Comparison of ENCODE assay signal across 16 mouse cellular contexts in the genomic region with DNA sequence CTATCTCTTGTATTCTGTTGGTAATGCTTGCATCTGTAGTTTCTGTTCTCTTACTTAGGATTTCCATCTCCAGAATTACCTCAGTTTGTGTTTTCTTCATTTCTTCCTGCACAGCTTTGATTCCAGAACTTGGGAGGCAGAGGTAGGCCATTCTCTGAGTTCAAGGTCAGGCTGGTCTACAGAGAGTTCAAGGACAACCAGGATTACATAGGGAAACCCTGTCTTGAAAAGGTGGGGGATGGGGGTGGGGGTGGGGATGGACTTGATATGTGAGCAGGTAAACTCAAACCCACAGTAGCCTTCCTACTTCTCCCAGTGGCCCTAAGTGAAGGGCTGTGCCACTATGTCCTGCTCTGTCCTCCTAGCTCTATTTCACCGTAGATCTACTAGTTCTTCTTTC.
"Had no signal": no experiment of that assay in that cellular context is flagged by ENCODE, and none has a peak within 500 bp of the region (broad histone marks: within the 10 kb centered on the region; RNA-seq: fewer than 3 reads in every experiment).

No protein-coding gene starts in this region.

- H3K9me3 ChIP-seq: neural tube, embryonic 12.5 days; neural tube, embryonic 13.5 days; neural tube, embryonic 15.5 days; stomach, embryonic 15.5 days had no signal

- H3K27me3 ChIP-seq: neural tube, embryonic 12.5 days; neural tube, embryonic 13.5 days; neural tube, embryonic 15.5 days; stomach, embryonic 15.5 days had no signal

- H3K4me1 ChIP-seq: neural tube, embryonic 12.5 days; neural tube, embryonic 13.5 days; neural tube, embryonic 15.5 days; stomach, embryonic 15.5 days had no signal

- H3K27ac ChIP-seq: neural tube, embryonic 12.5 days; neural tube, embryonic 13.5 days; neural tube, embryonic 15.5 days; stomach, embryonic 15.5 days; stomach, postnatal 0 days had no signal

- H3K9ac ChIP-seq: neural tube, embryonic 12.5 days; neural tube, embryonic 13.5 days; neural tube, embryonic 15.5 days; stomach, embryonic 15.5 days had no signal

- H3K4me3 ChIP-seq: neural tube, embryonic 12.5 days; neural tube, embryonic 13.5 days; neural tube, embryonic 15.5 days; stomach, embryonic 15.5 days had no signal

- H3K36me3 ChIP-seq: neural tube, embryonic 12.5 days; neural tube, embryonic 13.5 days; neural tube, embryonic 15.5 days; stomach, embryonic 15.5 days had no signal

- DNase-seq: retina, postnatal 1 day; right cerebral cortex, adult 18-20 months; right cerebral cortex, postnatal 14 days; right cerebral cortex, postnatal 25 days; right cerebral cortex, postnatal 4 days; spleen, adult 18-20 months; thymus, adult 18-20 months; thymus, adult 2 months; thymus, postnatal 25 days; thymus, postnatal 36 days; thymus, postnatal 4 days had no signal

- H3K4me2 ChIP-seq: neural tube, embryonic 12.5 days; neural tube, embryonic 13.5 days; neural tube, embryonic 15.5 days; stomach, embryonic 15.5 days had no signal
